Mouse (Mus musculus) lung, postnatal 0 days (tissue): ENCODE results near the gene Srrt.

Experiments used
- CTCF ChIP-seq: IDR thresholded peaks from 2 replicates; pipeline ENCODE4 v1.5.1; 2016; ENCODE audit warnings: antibody characterized with exemption, mild to moderate bottlenecking
- EP300 ChIP-seq: IDR thresholded peaks from 2 replicates; pipeline ENCODE4 v1.6.1; 2016; ENCODE audit warnings: antibody characterized with exemption, mild to moderate bottlenecking, control low read depth

GRCm38 (mm10) chr5:137346388-137346787 lies 38.9 kb upstream of the Srrt start:
- TF ChIP-seq CTCF: no peak
- no peak for TF ChIP-seq EP300
